Mouse (Mus musculus): ENCODE measurements around the gene Il17rc. TPM values are rescaled to one million over a fixed set of nuclear protein-coding genes. Genes with fewer than 3 reads are reported as not detected.

The Il17rc gene
- total and polyA plus RNA-seq, 3 experiments = 6.5 to 12.1 (median 7.5) TPM

- 55% methylated on average over 5 of the region's 5 CpGs for WGBS
- Histone ChIP-seq H3K27me3 (ENCODE audit: control insufficient read depth, insufficient read depth, low read length) (no peaks in the 10 kb centered on the region), H3K4me1 (ENCODE audit: control insufficient read depth, insufficient read depth, low read length) (peaks cover 3% of the 10 kb centered on the region), H3K27ac (no peak overlapping the region), H3K36me3 (ENCODE audit: control insufficient read depth, insufficient read depth, low read length) (no peaks in the 10 kb centered on the region), H3K79me2 (replicated peaks; ENCODE audit: control insufficient read depth, insufficient read depth, low read length) (no peaks in the 10 kb centered on the region), H3K9ac (ENCODE audit: low read depth, low read length) (no peak overlapping the region), H3K4me3 (no peak overlapping the region)
- TF ChIP-seq CTCF (IDR thresholded peaks at IDR 0.05) = no peak
- no peak for TF ChIP-seq POLR2A (IDR thresholded peaks at IDR 0.05; ENCODE audit: insufficient read depth, low read depth, low read length)
- TF ChIP-seq EP300 (IDR thresholded peaks at IDR 0.05; ENCODE audit: insufficient read depth, low read depth, low read length) = no peak
- no peak for DNase-seq
- intact Hi-C loops (cut with DNase I) = no loop called here
Measured at GRCm38 (mm10) chr6:113455007-113455406, 16.2 kb upstream of the Il17rc start.

- 48% methylated on average over 10 of the region's 10 CpGs for WGBS
- no peaks in the 10 kb centered on the region for H3K27me3 ChIP-seq (ENCODE audit: control insufficient read depth, insufficient read depth, low read length)
- intact Hi-C loops (cut with DNase I) = no loop called here
- no peaks in the 10 kb centered on the region for H3K36me3 ChIP-seq (ENCODE audit: control insufficient read depth, insufficient read depth, low read length)
- DNase-seq = no peak
- TF ChIP-seq POLR2A (IDR thresholded peaks at IDR 0.05; ENCODE audit: insufficient read depth, low read depth, low read length) (no peak), CTCF (IDR thresholded peaks at IDR 0.05) (no peak), EP300 (IDR thresholded peaks at IDR 0.05; ENCODE audit: insufficient read depth, low read depth, low read length) (no peak)
- no peak within 1 kb of the TSS for H3K4me3 ChIP-seq
- H3K79me2 ChIP-seq (replicated peaks; ENCODE audit: control insufficient read depth, insufficient read depth, low read length) = no peaks in the 10 kb centered on the region
- no peaks in the 10 kb centered on the region for H3K4me1 ChIP-seq (ENCODE audit: control insufficient read depth, insufficient read depth, low read length)
- H3K9ac ChIP-seq (ENCODE audit: low read depth, low read length) = no peak within 1 kb of the TSS
- H3K27ac ChIP-seq = no peak within 1 kb of the TSS
Measured at GRCm38 (mm10) chr6:113457952-113458534, 13.2 kb upstream of the Il17rc start, which contains the start of gene Il17re. Gene Il17re (plus strand): TSS chr6:113458484.

- DNase-seq = no peak
- intact Hi-C loops (cut with DNase I) = no loop called here
- Histone ChIP-seq H3K27me3 (ENCODE audit: control insufficient read depth, insufficient read depth, low read length) (no peaks in the 10 kb centered on the region), H3K4me1 (ENCODE audit: control insufficient read depth, insufficient read depth, low read length) (no peaks in the 10 kb centered on the region), H3K79me2 (replicated peaks; ENCODE audit: control insufficient read depth, insufficient read depth, low read length) (no peaks in the 10 kb centered on the region), H3K36me3 (ENCODE audit: control insufficient read depth, insufficient read depth, low read length) (no peaks in the 10 kb centered on the region), H3K9ac (ENCODE audit: low read depth, low read length) (no peak overlapping the region), H3K4me3 (no peak overlapping the region), H3K27ac (no peak overlapping the region)
- 69% methylated on average over 10 of the region's 10 CpGs for whole genome bisulfite sequencing
- no peak for TF ChIP-seq CTCF (IDR thresholded peaks at IDR 0.05)
- TF ChIP-seq EP300 (IDR thresholded peaks at IDR 0.05; ENCODE audit: insufficient read depth, low read depth, low read length) = no peak
- TF ChIP-seq POLR2A (IDR thresholded peaks at IDR 0.05; ENCODE audit: insufficient read depth, low read depth, low read length) = no peak
Measured at GRCm38 (mm10) chr6:113458635-113459034, 12.6 kb upstream of the Il17rc start.

- Histone ChIP-seq H3K4me3 (no peak overlapping the region), H3K27me3 (ENCODE audit: control insufficient read depth, insufficient read depth, low read length) (no peaks in the 10 kb centered on the region), H3K9ac (ENCODE audit: low read depth, low read length) (no peak overlapping the region), H3K4me1 (ENCODE audit: control insufficient read depth, insufficient read depth, low read length) (no peaks in the 10 kb centered on the region), H3K79me2 (replicated peaks; ENCODE audit: control insufficient read depth, insufficient read depth, low read length) (no peaks in the 10 kb centered on the region), H3K36me3 (ENCODE audit: control insufficient read depth, insufficient read depth, low read length) (no peaks in the 10 kb centered on the region), H3K27ac (no peak overlapping the region)
- no peak for DNase-seq
- no peak for TF ChIP-seq EP300 (IDR thresholded peaks at IDR 0.05; ENCODE audit: insufficient read depth, low read depth, low read length)
- no peak for TF ChIP-seq CTCF (IDR thresholded peaks at IDR 0.05)
- no peak for TF ChIP-seq POLR2A (IDR thresholded peaks at IDR 0.05; ENCODE audit: insufficient read depth, low read depth, low read length)
- 49% methylated on average over 7 of the region's 7 CpGs for WGBS
- intact Hi-C loops (cut with DNase I) = no loop called here
Measured at GRCm38 (mm10) chr6:113464040-113464439, 7.2 kb upstream of the Il17rc start.

GRCm38 (mm10) chr6:113465602-113466001 is 5.6 kb upstream of the Il17rc start:
- TF ChIP-seq CTCF (IDR thresholded peaks at IDR 0.05) = peak; percentile 7; the same call in 1 of the 2 replicates
- TF ChIP-seq EP300 (IDR thresholded peaks at IDR 0.05; ENCODE audit: insufficient read depth, low read depth, low read length) = no peak
- TF ChIP-seq POLR2A (IDR thresholded peaks at IDR 0.05; ENCODE audit: insufficient read depth, low read depth, low read length) = no peak
- 43% methylated on average over 5 of the region's 5 CpGs for WGBS
- no peaks in the 10 kb centered on the region for H3K79me2 ChIP-seq (replicated peaks; ENCODE audit: control insufficient read depth, insufficient read depth, low read length)
- no peak overlapping the region for H3K9ac ChIP-seq (ENCODE audit: low read depth, low read length)
- H3K27ac ChIP-seq = no peak overlapping the region
- intact Hi-C loops (cut with DNase I) = loop anchor here (5.0 kb wide), 1 partner anchor 133 kb away; no protein-coding TSS in a partner anchor
- H3K27me3 ChIP-seq (ENCODE audit: control insufficient read depth, insufficient read depth, low read length) = no peaks in the 10 kb centered on the region
- no peak overlapping the region for H3K4me3 ChIP-seq
- DNase-seq = no peak
- H3K4me1 ChIP-seq (ENCODE audit: control insufficient read depth, insufficient read depth, low read length) = peaks cover 3% of the 10 kb centered on the region; the same call in 1 of the 2 replicates
- H3K36me3 ChIP-seq (ENCODE audit: control insufficient read depth, insufficient read depth, low read length) = no peaks in the 10 kb centered on the region

- no peak for TF ChIP-seq CTCF (IDR thresholded peaks at IDR 0.05)
- 82% methylated on average over 3 of the region's 3 CpGs for WGBS
- Histone ChIP-seq H3K36me3 (ENCODE audit: control insufficient read depth, insufficient read depth, low read length) (no peaks in the 10 kb centered on the region), H3K4me3 (no peak overlapping the region), H3K79me2 (replicated peaks; ENCODE audit: control insufficient read depth, insufficient read depth, low read length) (no peaks in the 10 kb centered on the region), H3K27ac (no peak overlapping the region), H3K4me1 (ENCODE audit: control insufficient read depth, insufficient read depth, low read length) (peaks cover 9% of the 10 kb centered on the region), H3K9ac (ENCODE audit: low read depth, low read length) (no peak overlapping the region), H3K27me3 (ENCODE audit: control insufficient read depth, insufficient read depth, low read length) (no peaks in the 10 kb centered on the region)
- DNase-seq = no peak
- intact Hi-C loops (cut with DNase I) = loop anchor here (2.0 to 5.0 kb wide), 3 partner anchors 136 to 430 kb away; no protein-coding TSS in a partner anchor
Measured at GRCm38 (mm10) chr6:113468512-113468911, 2.7 kb upstream of the Il17rc start.
